Mouse (Mus musculus) heart, embryonic 11.5 days (tissue): ENCODE measurements at regions not wholly inside any gene's neighbourhood (a gene's known extent, or its start where the extent isn't known, plus 50 kb on each side); places are given as distances from the start of the nearest gene placed in this dataset.

Experiments
- ATAC-seq: fragments of 200-750 bp; cut with Nextera tagmentation; replicated peaks from 2 replicates; pipeline ENCODE4 v1.8.0; 2017; ENCODE audit warnings: moderate library complexity; ENCODE audit not compliant: insufficient number of reproducible peaks, low FRiP score, low TSS enrichment
- H3K27ac ChIP-seq: fragments of 300-500 bp; sonication (generic); 2 replicates; pipeline ENCODE4 v1.5.1; 2014; ENCODE audit warnings: mild to moderate bottlenecking, low read depth, low read length
- H3K27me3 ChIP-seq: fragments of 300-500 bp; sonication (generic); 2 replicates; pipeline ENCODE4 v1.6.1; 2014; ENCODE audit warnings: mild to moderate bottlenecking, low read length, mixed read lengths; ENCODE audit not compliant: control insufficient read depth, insufficient read depth
- H3K36me3 ChIP-seq: fragments of 300-500 bp; sonication (generic); 2 replicates; pipeline ENCODE4 v1.6.1; 2014; ENCODE audit warnings: mild to moderate bottlenecking, low read length, moderate library complexity, mixed read lengths; ENCODE audit not compliant: control insufficient read depth, insufficient read depth
- H3K4me1 ChIP-seq: fragments of 300-500 bp; sonication (generic); 2 replicates; pipeline ENCODE4 v1.6.1; 2014; ENCODE audit warnings: low read length; ENCODE audit not compliant: control insufficient read depth, insufficient read depth
- H3K4me2 ChIP-seq: fragments of 300-500 bp; sonication (generic); 2 replicates; pipeline ENCODE4 v1.6.1; 2014; ENCODE audit warnings: mild to moderate bottlenecking, moderate library complexity
- H3K4me3 ChIP-seq: fragments of 300-500 bp; sonication (generic); 2 replicates; pipeline ENCODE4 v1.5.1; 2014; ENCODE audit warnings: low read depth, low read length
- H3K9ac ChIP-seq: fragments of 300-500 bp; sonication (generic); 2 replicates; pipeline ENCODE4 v1.6.1; 2014; ENCODE audit warnings: mild to moderate bottlenecking, low read depth, low read length, moderate library complexity
- H3K9me3 ChIP-seq: fragments of 300-500 bp; sonication (generic); replicated peaks from 2 replicates; pipeline ENCODE4 v1.6.1; 2016; ENCODE audit warnings: low read length; ENCODE audit not compliant: control insufficient read depth
- WGBS: fragments of 180-500 bp; shearing (Covaris S2); extraction: QIAGEN DNeasy Blood & Tissue Kit; methylation state at CpG from one replicate; pipeline ENCODE4 v1.1.7; 2014; ENCODE audit not compliant: insufficient replicate concordance; 5-methylcytosine and 5-hydroxymethylcytosine counted together

DNA sequence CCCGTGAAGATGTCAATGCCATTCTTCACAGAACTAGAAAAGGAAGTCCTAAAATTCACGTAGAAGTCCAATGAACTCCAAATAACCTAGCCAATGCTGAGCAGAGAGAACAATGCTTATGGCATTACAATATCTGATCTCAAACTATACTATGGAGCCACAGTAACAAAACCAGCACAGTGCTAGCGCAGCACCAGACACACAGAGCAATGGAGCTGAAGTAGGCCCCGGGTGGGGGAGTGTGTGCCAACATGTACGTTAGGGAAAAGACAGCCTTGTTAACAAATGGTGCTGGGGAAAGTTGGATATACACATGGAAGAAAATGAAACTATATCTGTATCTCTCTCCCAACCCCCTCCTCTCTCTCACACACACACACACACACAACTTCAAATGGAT lies 409.8 kb downstream of the Rps24 start:
- 82% methylated on average over 5 of the region's 5 CpGs for WGBS
- no peaks in the 10 kb centered on the region for H3K9me3 ChIP-seq
- no peak overlapping the region for H3K9ac ChIP-seq
- no peak for ATAC-seq
- H3K4me3 ChIP-seq, result no peak overlapping the region
- no peak overlapping the region for H3K27ac ChIP-seq
- H3K36me3 ChIP-seq, result no peaks in the 10 kb centered on the region
- H3K4me2 ChIP-seq, result no peak overlapping the region
- H3K4me1 ChIP-seq, result 0 out of 2 replicates have a peak, but pooled peaks cover 3% of the 10 kb centered on the region
- H3K27me3 ChIP-seq, result no peaks in the 10 kb centered on the region

DNA sequence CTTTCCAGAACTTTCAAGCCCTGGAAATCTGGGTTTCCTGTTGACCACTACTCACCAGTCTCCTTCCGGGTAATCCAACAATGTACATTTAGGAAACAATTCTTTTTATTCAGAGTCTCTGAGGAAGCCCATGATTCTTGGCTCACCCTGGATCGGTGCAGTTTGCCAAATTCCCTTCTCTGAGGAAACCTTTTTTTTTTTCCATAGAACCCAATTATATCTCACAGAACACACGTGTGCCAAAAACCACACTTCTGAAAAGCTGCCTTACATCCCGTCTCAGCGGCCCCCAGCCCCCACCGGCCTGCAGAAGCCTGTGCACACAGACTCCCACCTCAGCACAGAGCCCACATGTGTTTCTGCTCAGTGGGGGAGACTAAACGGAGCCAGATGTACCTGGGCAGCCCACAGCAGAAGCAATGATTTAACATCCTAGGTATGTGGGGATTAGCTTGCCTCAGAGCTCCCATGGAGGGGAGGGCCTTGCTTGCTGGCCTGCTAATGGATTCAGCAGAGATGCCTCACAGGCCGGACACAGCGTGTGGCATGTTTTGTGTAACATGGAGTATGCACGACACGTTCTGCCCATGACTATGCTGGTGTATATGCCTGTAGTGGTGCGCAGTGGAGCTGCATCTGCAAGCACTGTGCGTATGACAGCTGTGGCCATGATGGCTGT lies 413.7 kb downstream of the Rps24 start:
- H3K4me1 ChIP-seq, result peaks cover 5% of the 10 kb centered on the region; the same call in 1 of the 2 replicates
- no peaks in the 10 kb centered on the region for H3K36me3 ChIP-seq
- no peaks in the 10 kb centered on the region for H3K9me3 ChIP-seq
- H3K4me2 ChIP-seq, result no peak overlapping the region
- H3K4me3 ChIP-seq, result no peak overlapping the region
- no peaks in the 10 kb centered on the region for H3K27me3 ChIP-seq
- peak overlapping the region; percentile 25; the same call in 1 of the 2 replicates for H3K27ac ChIP-seq
- peak; percentile 67 for ATAC-seq
- H3K9ac ChIP-seq, result no peak overlapping the region
- 60% methylated on average over 13 of the region's 13 CpGs for WGBS

DNA sequence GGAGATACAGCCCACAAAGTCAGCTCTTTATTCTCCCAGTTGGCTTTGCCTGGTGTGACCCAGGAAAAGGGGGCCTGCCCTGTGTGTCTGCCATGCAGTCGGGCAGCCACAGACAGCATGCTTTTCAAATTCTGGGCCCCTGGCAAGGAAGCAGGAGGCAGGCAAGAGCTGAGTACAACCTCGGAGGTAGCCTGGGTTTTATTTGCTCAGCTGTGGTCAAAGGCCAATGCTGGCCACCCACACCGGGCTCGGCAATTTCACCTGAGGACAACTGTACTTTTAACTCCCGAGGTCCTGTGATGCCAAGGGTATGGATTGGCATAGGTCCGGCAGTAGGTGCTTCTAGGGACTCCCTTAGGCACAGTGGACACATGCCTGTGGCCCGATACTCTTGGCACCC lies 414.8 kb downstream of the Rps24 start:
- Histone ChIP-seq H3K9me3 (no peaks in the 10 kb centered on the region), H3K4me1 (peaks cover 5% of the 10 kb centered on the region; the same call in 1 of the 2 replicates), H3K4me2 (no peak overlapping the region), H3K36me3 (no peaks in the 10 kb centered on the region), H3K27ac (no peak overlapping the region), H3K27me3 (no peaks in the 10 kb centered on the region), H3K4me3 (no peak overlapping the region), H3K9ac (no peak overlapping the region)
- 77% methylated on average over 7 of the region's 7 CpGs for WGBS
- ATAC-seq, result no peak

DNA sequence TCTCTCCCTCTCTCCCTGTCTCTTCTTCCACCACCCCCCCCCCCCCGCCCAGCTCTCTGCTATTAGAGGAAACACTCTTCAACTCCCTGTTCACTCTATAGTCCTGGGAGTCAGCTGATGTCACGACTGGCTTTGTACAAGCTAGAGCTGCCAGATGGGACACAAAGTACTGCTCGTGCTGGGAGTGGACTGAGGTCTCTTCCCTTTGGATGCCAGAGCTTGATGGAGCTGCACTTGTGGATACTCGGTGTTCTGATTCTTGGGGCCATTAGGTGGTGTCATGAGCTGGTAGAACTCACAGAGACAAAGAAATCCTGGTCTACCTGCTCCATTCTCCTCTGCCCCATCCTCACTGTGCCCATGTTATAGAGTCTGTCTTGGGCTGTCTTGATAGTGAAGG lies 415.9 kb downstream of the Rps24 start:
- Histone ChIP-seq H3K4me3 (no peak overlapping the region), H3K27me3 (no peaks in the 10 kb centered on the region), H3K9me3 (no peaks in the 10 kb centered on the region), H3K9ac (no peak overlapping the region), H3K36me3 (no peaks in the 10 kb centered on the region), H3K27ac (no peak overlapping the region), H3K4me2 (no peak overlapping the region), H3K4me1 (peaks cover 5% of the 10 kb centered on the region; the same call in 1 of the 2 replicates)
- 8% methylated on average over 3 of the region's 4 CpGs for WGBS
- no peak for ATAC-seq

DNA sequence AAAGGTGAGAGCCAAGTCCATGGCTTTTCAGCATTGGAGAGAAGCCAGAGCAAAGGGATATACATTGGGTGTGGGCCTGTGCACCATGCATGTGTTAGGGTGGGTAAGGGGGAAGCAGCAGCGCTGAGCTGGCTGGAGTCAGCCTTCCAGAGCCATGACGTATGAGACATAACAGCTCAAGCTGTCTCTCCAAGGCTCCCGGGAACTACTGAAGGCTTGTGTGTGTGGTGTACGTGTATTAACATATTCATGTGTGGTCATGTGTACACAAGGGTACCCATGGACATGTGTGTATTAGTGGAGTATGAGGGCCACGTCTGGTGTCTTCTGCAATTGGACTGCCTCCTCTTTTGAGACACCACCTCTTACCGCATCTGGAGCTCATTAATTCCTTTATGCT lies 417.8 kb downstream of the Rps24 start:
- Histone ChIP-seq H3K4me1 (peaks cover 5% of the 10 kb centered on the region; the same call in 1 of the 2 replicates), H3K9me3 (no peaks in the 10 kb centered on the region), H3K4me2 (no peak overlapping the region), H3K27ac (no peak overlapping the region), H3K9ac (no peak overlapping the region), H3K36me3 (no peaks in the 10 kb centered on the region), H3K4me3 (no peak overlapping the region), H3K27me3 (no peaks in the 10 kb centered on the region)
- no peak for ATAC-seq
- 85% methylated on average over 6 of the region's 6 CpGs for WGBS

DNA sequence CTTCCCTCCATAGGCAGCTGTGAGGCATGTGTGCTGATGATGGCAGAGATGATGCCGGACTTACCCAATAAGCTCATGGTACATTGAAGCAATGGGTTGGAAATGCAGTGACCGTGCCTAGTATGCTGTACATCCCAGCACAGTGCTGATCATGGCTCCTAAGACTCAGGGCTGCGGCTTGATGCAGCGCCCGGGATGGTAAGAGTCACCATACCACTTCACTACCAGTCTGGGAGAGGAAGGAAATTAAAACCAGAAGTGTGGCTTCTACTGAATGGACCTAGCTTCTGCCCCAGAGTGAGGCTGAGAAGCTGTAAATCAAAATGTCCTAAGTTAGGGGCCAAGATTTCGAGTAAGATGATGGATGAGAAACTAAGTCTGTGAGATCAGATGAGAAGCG lies 420.0 kb downstream of the Rps24 start:
- WGBS, result 81% methylated on average over 7 of the region's 7 CpGs
- Histone ChIP-seq H3K4me1 (peaks cover 9% of the 10 kb centered on the region), H3K27ac (no peak overlapping the region), H3K9ac (no peak overlapping the region), H3K4me2 (no peak overlapping the region), H3K9me3 (no peaks in the 10 kb centered on the region), H3K27me3 (no peaks in the 10 kb centered on the region), H3K36me3 (no peaks in the 10 kb centered on the region), H3K4me3 (no peak overlapping the region)
- ATAC-seq, result no peak

DNA sequence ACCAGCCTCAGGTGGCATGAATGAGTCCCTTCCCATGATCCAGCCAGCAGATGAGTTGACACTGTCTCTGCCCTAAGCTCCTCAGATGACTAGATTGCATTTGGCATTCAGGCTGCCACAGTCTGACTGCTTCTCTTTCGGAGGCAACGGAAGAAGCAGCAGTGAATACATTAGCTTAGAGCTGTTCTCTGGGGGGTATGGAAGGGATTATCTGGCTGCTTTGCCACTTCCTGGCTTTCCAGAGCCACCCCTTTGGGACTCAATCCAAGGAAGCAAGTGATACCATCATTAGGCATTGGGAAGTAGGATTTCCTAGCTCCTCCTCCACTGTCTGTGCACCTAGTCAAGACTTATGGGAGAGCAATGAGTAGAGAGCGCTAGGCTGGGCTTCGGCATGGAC lies 421.5 kb downstream of the Rps24 start:
- no peaks in the 10 kb centered on the region for H3K9me3 ChIP-seq
- H3K27ac ChIP-seq, result no peak overlapping the region
- H3K27me3 ChIP-seq, result no peaks in the 10 kb centered on the region
- 69% methylated on average over 4 of the region's 4 CpGs for WGBS
- ATAC-seq, result no peak
- no peak overlapping the region for H3K9ac ChIP-seq
- H3K4me2 ChIP-seq, result no peak overlapping the region
- no peaks in the 10 kb centered on the region for H3K36me3 ChIP-seq
- H3K4me3 ChIP-seq, result no peak overlapping the region
- H3K4me1 ChIP-seq, result peaks cover 12% of the 10 kb centered on the region

DNA sequence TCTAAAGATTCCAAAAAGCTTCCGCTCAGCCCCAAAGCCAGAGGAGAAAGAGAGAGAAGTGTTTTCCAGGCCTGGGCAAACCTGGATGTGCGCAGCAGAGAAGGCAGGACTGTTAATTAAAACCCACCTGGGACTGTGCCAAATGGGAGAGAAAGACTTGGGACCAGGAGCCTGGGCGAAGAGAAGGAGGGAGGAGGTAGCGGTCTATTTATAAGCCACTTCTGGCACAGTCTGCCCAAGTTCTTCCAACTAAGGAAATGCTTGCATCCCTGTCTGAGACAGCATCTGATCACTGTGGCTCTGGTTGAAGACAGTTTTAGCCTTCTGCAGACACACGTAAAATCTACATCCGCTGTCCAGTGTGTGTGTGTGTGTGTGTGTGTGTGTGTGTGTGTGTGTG lies 424.7 kb downstream of the Rps24 start:
- H3K36me3 ChIP-seq, result no peaks in the 10 kb centered on the region
- H3K4me3 ChIP-seq, result no peak overlapping the region
- ATAC-seq, result peak; percentile 66; the same call in 1 of the 2 replicates
- no peaks in the 10 kb centered on the region for H3K27me3 ChIP-seq
- peaks cover 13% of the 10 kb centered on the region for H3K4me1 ChIP-seq
- H3K9ac ChIP-seq, result no peak overlapping the region; the same call in 1 of the 2 replicates
- H3K27ac ChIP-seq, result peak overlapping the region; percentile 77
- WGBS, result 34% methylated on average over 6 of the region's 6 CpGs
- no peaks in the 10 kb centered on the region for H3K9me3 ChIP-seq
- H3K4me2 ChIP-seq, result no peak overlapping the region

DNA sequence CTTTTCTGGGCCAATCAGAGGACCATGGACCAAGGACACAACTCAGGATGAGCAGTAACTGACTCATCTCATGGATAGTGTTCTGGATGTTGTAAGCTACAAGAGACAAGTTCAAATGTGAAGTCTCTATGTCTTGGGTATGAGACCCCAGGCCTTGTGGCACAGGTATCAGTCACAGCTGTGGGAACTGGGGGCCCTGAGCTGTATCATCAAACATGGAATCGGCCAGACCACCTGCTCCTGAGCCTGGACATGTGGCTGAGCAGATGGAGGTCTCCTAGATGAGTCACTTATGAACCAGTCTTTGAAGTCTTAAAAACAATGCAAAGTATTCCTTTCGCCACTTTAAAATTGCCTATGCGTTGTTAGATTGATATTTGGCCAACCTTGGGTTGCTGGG lies 432.1 kb downstream of the Rps24 start:
- no peak overlapping the region for H3K4me2 ChIP-seq

More for the DNA sequence above, 432.1 kb downstream of the Rps24 start:
- 79% methylated on average over 3 of the region's 3 CpGs for WGBS
- Histone ChIP-seq H3K9me3 (no peaks in the 10 kb centered on the region), H3K27ac (no peak overlapping the region), H3K9ac (no peak overlapping the region), H3K36me3 (no peaks in the 10 kb centered on the region), H3K4me1 (peaks cover 3% of the 10 kb centered on the region; the same call in 1 of the 2 replicates), H3K27me3 (no peaks in the 10 kb centered on the region), H3K4me3 (no peak overlapping the region)
- no peak for ATAC-seq
